Mouse (Mus musculus): ENCODE data around the gene Olfr1107. TPM values are rescaled to one million over a fixed set of nuclear protein-coding genes. Genes with fewer than 3 reads are reported as not detected.

Olfr1107 gene
- polyA plus RNA-seq, 1 experiment = not detected

DNA sequence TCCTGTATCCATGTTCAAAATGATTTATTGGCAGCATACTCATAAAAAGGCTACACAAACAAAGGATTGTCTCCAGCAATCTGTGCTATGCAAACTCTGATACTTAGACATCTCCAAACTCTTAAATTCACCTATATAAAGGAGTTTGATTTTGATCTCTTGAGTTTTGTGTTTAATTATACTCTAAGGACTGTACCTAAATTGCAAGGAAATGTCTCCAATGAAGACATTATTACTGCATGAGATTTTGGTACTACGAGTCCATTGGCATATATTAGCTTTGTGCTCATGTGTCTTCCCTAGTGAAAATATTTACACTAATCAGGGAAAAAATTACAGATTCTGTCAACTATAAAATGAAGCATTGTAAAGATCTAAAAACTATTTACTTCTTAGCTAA, 48.6 kb downstream of the Olfr1107 start, which contains the start of gene Olfr1104:
Gene Olfr1104, minus strand, starts transcription at position 101 of the 400 bp plus-strand sequence.
- H3K27me3 ChIP-seq (ENCODE audit: control insufficient read depth, insufficient read depth, insufficient read length) = no peaks in the 10 kb centered on the region
- H3K36me3 ChIP-seq (ENCODE audit: control insufficient read depth, insufficient read depth) = no peaks in the 10 kb centered on the region
- H3K4me2 ChIP-seq (ENCODE audit: low read depth) = no peak within 1 kb of the TSS
- H3ac ChIP-seq (ENCODE audit: control insufficient read depth, insufficient read length) = no peak within 1 kb of the TSS
- no peaks in the 10 kb centered on the region for H3K79me2 ChIP-seq (ENCODE audit: control insufficient read depth, insufficient read depth)
- no peak for TF ChIP-seq TCF12 (IDR thresholded peaks at IDR 0.05; ENCODE audit: insufficient read depth, poor library complexity, severe bottlenecking)
- TF ChIP-seq POLR2A (IDR thresholded peaks at IDR 0.05; ENCODE audit: insufficient read length, low read depth) = no peak
- TF ChIP-seq USF1 (IDR thresholded peaks at IDR 0.05; ENCODE audit: low read depth) = no peak
- TF ChIP-seq MYOG (IDR thresholded peaks at IDR 0.05; ENCODE audit: control insufficient read depth in 1 of 3, insufficient read depth in 1 of 3, insufficient read length in 2 of 3, low read depth in 2 of 3) = no peak
- no peak for TF ChIP-seq E2F4 (IDR thresholded peaks at IDR 0.05; ENCODE audit: insufficient read depth)
- no peak for TF ChIP-seq MYOD1 (IDR thresholded peaks at IDR 0.05; ENCODE audit: control insufficient read depth in 1 of 3, insufficient read length in 2 of 3, low read depth in 2 of 3)
- TF ChIP-seq REST (IDR thresholded peaks at IDR 0.05; ENCODE audit: insufficient read depth, insufficient read length) = no peak
- no peak for TF ChIP-seq POLR2AphosphoS2 (IDR thresholded peaks at IDR 0.05; ENCODE audit: insufficient read length, low read depth)
- no peak for TF ChIP-seq SRF (IDR thresholded peaks at IDR 0.05; ENCODE audit: control insufficient read depth, insufficient read length, low read depth)
- TF ChIP-seq TCF3 (IDR thresholded peaks at IDR 0.05; ENCODE audit: insufficient read length, low read depth) = no peak
- no peak for TF ChIP-seq MAX (IDR thresholded peaks at IDR 0.05; ENCODE audit: low read depth)
- no peak for TF ChIP-seq CEBPB (IDR thresholded peaks at IDR 0.05; ENCODE audit: insufficient read depth, poor library complexity, severe bottlenecking)
- no peak within 1 kb of the TSS for H3K4me3 ChIP-seq

Other genes starting within 250 kb of the Olfr1107 start
- not detected for gene Olfr1095, start 224.1 kb downstream of the Olfr1107 start, polyA plus RNA-seq (2012; fragmentation: generic; extraction: Trizol)
- gene Gm13723, start 201.0 kb downstream of the Olfr1107 start, polyA plus RNA-seq (2012; fragmentation: generic; extraction: Trizol) = not detected
- gene Olfr1097, start 183.6 kb downstream of the Olfr1107 start, polyA plus RNA-seq (2012; fragmentation: generic; extraction: Trizol) = not detected
- not detected for gene Olfr1098, start 151.3 kb downstream of the Olfr1107 start, polyA plus RNA-seq (2012; fragmentation: generic; extraction: Trizol)
- gene Olfr1099, start 115.1 kb downstream of the Olfr1107 start, polyA plus RNA-seq (2012; fragmentation: generic; extraction: Trizol) = not detected
- not detected for gene Olfr1100, start 95.9 kb downstream of the Olfr1107 start, polyA plus RNA-seq (2012; fragmentation: generic; extraction: Trizol)
- not detected for gene Olfr1101, start 84.6 kb downstream of the Olfr1107 start, polyA plus RNA-seq (2012; fragmentation: generic; extraction: Trizol)
- gene Olfr1102, start 77.4 kb downstream of the Olfr1107 start, polyA plus RNA-seq (2012; fragmentation: generic; extraction: Trizol) = not detected
- not detected for gene Olfr1104, start 48.7 kb downstream of the Olfr1107 start, polyA plus RNA-seq (2012; fragmentation: generic; extraction: Trizol)
- gene Olfr1105, start 39.3 kb downstream of the Olfr1107 start, polyA plus RNA-seq (2012; fragmentation: generic; extraction: Trizol) = not detected
- not detected for gene Olfr1106, start 23.5 kb downstream of the Olfr1107 start, polyA plus RNA-seq (2012; fragmentation: generic; extraction: Trizol)
- gene Olfr1109, start 20.2 kb upstream of the Olfr1107 start, polyA plus RNA-seq (2012; fragmentation: generic; extraction: Trizol) = not detected
- not detected for gene Olfr259, start 38.8 kb upstream of the Olfr1107 start, polyA plus RNA-seq (2012; fragmentation: generic; extraction: Trizol)
- not detected for gene Olfr1110, start 64.5 kb upstream of the Olfr1107 start, polyA plus RNA-seq (2012; fragmentation: generic; extraction: Trizol)
- gene Olfr1111, start 76.8 kb upstream of the Olfr1107 start, polyA plus RNA-seq (2012; fragmentation: generic; extraction: Trizol) = not detected
- not detected for gene Olfr1112, start 112.0 kb upstream of the Olfr1107 start, polyA plus RNA-seq (2012; fragmentation: generic; extraction: Trizol)
- gene Olfr1113, start 133.2 kb upstream of the Olfr1107 start, polyA plus RNA-seq (2012; fragmentation: generic; extraction: Trizol) = not detected
- gene Olfr1115, start 172.2 kb upstream of the Olfr1107 start, polyA plus RNA-seq (2012; fragmentation: generic; extraction: Trizol) = not detected
- gene Olfr1116, start 191.7 kb upstream of the Olfr1107 start, polyA plus RNA-seq (2012; fragmentation: generic; extraction: Trizol) = not detected
- gene Olfr1118, start 231.8 kb upstream of the Olfr1107 start, polyA plus RNA-seq (2012; fragmentation: generic; extraction: Trizol) = not detected